Comparison of ENCODE assay signal across 8 mouse cellular contexts in the genomic region with DNA sequence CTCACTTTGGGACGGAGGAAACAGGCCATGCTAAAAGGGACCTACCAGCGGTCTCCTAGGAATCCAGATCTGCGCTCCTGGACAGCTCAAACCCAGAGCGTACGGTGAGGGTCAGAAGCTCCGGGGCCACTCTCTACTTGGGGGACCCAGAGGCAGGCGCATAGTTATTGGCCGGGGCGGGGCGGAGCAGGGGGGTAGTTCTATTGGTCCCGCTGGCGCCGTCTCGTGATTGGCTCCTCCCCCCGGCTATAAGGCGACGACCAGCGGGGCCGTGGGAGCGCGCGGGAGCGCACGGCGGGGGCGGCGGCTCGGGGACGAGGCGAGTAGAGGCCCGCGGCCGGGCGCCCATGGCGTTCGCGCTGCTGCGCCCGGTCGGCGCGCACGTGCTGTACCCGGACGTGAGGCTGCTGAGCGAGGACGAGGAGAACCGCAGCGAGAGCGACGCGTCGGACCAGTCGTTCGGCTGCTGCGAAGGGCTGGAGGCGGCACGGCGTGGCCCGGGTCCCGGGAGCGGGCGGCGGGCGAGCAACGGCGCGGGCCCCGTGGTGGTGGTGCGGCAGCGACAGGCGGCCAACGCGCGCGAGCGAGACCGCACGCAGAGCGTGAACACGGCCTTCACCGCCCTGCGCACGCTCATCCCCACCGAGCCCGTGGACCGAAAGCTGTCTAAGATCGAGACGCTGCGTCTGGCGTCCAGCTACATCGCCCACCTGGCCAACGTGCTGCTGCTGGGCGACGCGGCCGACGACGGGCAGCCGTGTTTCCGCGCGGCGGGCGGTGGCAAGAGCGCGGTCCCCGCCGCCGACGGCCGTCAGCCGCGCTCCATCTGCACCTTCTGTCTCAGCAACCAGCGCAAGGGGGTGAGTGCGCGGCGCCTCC. TPM values are rescaled to one million over a fixed set of nuclear protein-coding genes. Genes with fewer than 3 reads are reported as not detected.
DNase-seq lines count a peak whose midpoint lies in the region; ATAC-seq lines count a peak whose summit lies in the region.

A gene (plus strand): TSS at position 283 of the 879 bp plus-strand sequence.

- H3K4me1 ChIP-seq in embryonic facial prominence, embryonic 14.5 days (ENCODE audit: control insufficient read depth, insufficient read depth, low read length), result peaks cover 18% of the 10 kb centered on the region; the same call in 1 of the 2 replicates
- peaks cover 2 to 26% of the 10 kb centered on the region in 2 experiments; a peak in 2 of 4 replicates for H3K4me1 ChIP-seq in heart, embryonic 14.5 days (ENCODE audit: control insufficient read depth in 2 of 2, insufficient read depth in 2 of 2, low read length in 2 of 2)
- H3K4me1 ChIP-seq in kidney, embryonic 16.5 days (ENCODE audit: insufficient read depth, low read length), result peaks cover 33% of the 10 kb centered on the region
- H3K4me1 ChIP-seq in stomach, embryonic 15.5 days, result peaks cover 21% of the 10 kb centered on the region

- peak; percentile 88 for ATAC-seq in embryonic facial prominence, embryonic 14.5 days (ENCODE audit: low read depth)
- peak; percentile 70 for ATAC-seq in heart, embryonic 14.5 days (ENCODE audit: insufficient number of reproducible peaks, insufficient read depth, low FRiP score, low read depth)
- ATAC-seq in kidney, embryonic 16.5 days (ENCODE audit: low FRiP score, low TSS enrichment), result peak; percentile 73
- ATAC-seq in stomach, embryonic 15.5 days (ENCODE audit: insufficient read depth, low FRiP score, low read depth), result peak; percentile 81

- peak within 1 kb of the TSS; percentile 58 for H3K9ac ChIP-seq in embryonic facial prominence, embryonic 14.5 days (ENCODE audit: low read depth, low read length)
- peak within 1 kb of the TSS; percentile 67 for H3K9ac ChIP-seq in heart, embryonic 14.5 days (ENCODE audit: low read length)
- H3K9ac ChIP-seq in kidney, embryonic 16.5 days (replicated peaks; ENCODE audit: low read length), result peak within 1 kb of the TSS; percentile 63
- peak within 1 kb of the TSS; percentile 32; the same call in 1 of the 2 replicates for H3K9ac ChIP-seq in stomach, embryonic 15.5 days

- under 1% methylated on average over 47 of the region's 118 CpGs for WGBS in embryonic facial prominence, embryonic 14.5 days
- 1% methylated on average over 108 of the region's 118 CpGs for WGBS in heart, embryonic 14.5 days
- WGBS in kidney, embryonic 16.5 days, result under 1% methylated on average over 117 of the region's 118 CpGs
- under 1% methylated on average over 111 of the region's 118 CpGs for WGBS in stomach, embryonic 15.5 days

- peak; percentile 30 for DNase-seq in right cerebral cortex, postnatal 4 days
- DNase-seq in right cerebral cortex, postnatal 10 days (ENCODE audit: low spot score in 2 of 2), result no peak
- peak; percentile 81 for DNase-seq in embryonic facial prominence, embryonic 14.5 days (ENCODE audit: low spot score)
- peak; percentile 46 for DNase-seq in lung, postnatal 25 days (ENCODE audit: low spot score)
- no peak for DNase-seq in right cerebral cortex, adult 2 months (ENCODE audit: low spot score in 2 of 2)

- no peak within 1 kb of the TSS for H3K27ac ChIP-seq in embryonic facial prominence, embryonic 14.5 days (replicated peaks; ENCODE audit: low read depth, low read length)
- peak within 1 kb of the TSS in 1 of 2 experiments; percentile 6; a peak in 1 of 4 replicates for H3K27ac ChIP-seq in heart, embryonic 14.5 days (replicated peaks in 1 of 2; ENCODE audit: control insufficient read depth in 1 of 2, insufficient read depth in 1 of 2, low read depth in 2 of 2, low read length in 2 of 2)
- peak within 1 kb of the TSS; percentile 54 for H3K27ac ChIP-seq in kidney, embryonic 16.5 days (ENCODE audit: low read length)
- H3K27ac ChIP-seq in stomach, embryonic 15.5 days, result no peak within 1 kb of the TSS

- H3K36me3 ChIP-seq in embryonic facial prominence, embryonic 14.5 days (ENCODE audit: control insufficient read depth, insufficient read depth, low read length), result no peaks in the 10 kb centered on the region
- H3K36me3 ChIP-seq in heart, embryonic 14.5 days (ENCODE audit: control insufficient read depth, insufficient read depth, low read length), result no peaks in the 10 kb centered on the region
- H3K36me3 ChIP-seq in kidney, embryonic 16.5 days (ENCODE audit: insufficient read depth, low read length), result no peaks in the 10 kb centered on the region
- H3K36me3 ChIP-seq in stomach, embryonic 15.5 days, result no peaks in the 10 kb centered on the region

- H3K27me3 ChIP-seq in embryonic facial prominence, embryonic 14.5 days (replicated peaks; ENCODE audit: control insufficient read depth, insufficient read depth, low read length), result peaks cover 29% of the 10 kb centered on the region
- H3K27me3 ChIP-seq in heart, embryonic 14.5 days (ENCODE audit: control insufficient read depth, insufficient read depth, low read length), result peaks cover 59% of the 10 kb centered on the region
- peaks cover 33% of the 10 kb centered on the region for H3K27me3 ChIP-seq in kidney, embryonic 16.5 days (ENCODE audit: insufficient read depth, low read length)
- H3K27me3 ChIP-seq in stomach, embryonic 15.5 days (replicated peaks), result peaks cover 43% of the 10 kb centered on the region

- H3K4me3 ChIP-seq in embryonic facial prominence, embryonic 14.5 days (ENCODE audit: low read depth, low read length), result peak within 1 kb of the TSS; percentile 49
- H3K4me3 ChIP-seq in heart, embryonic 14.5 days (ENCODE audit: control insufficient read depth in 1 of 2, insufficient read depth in 1 of 2, low read depth in 1 of 2, low read length in 2 of 2), result peak within 1 kb of the TSS; percentile 48 to 55
- peak within 1 kb of the TSS; percentile 55 for H3K4me3 ChIP-seq in kidney, embryonic 16.5 days (ENCODE audit: low read length)
- H3K4me3 ChIP-seq in stomach, embryonic 15.5 days (replicated peaks), result peak within 1 kb of the TSS; percentile 48

- H3K4me2 ChIP-seq in embryonic facial prominence, embryonic 14.5 days (ENCODE audit: low read depth, low read length), result peak within 1 kb of the TSS; percentile 80
- H3K4me2 ChIP-seq in heart, embryonic 14.5 days (ENCODE audit: low read length), result peak within 1 kb of the TSS; percentile 88
- peak within 1 kb of the TSS; percentile 82 for H3K4me2 ChIP-seq in kidney, embryonic 16.5 days (replicated peaks; ENCODE audit: low read depth, low read length)
- H3K4me2 ChIP-seq in stomach, embryonic 15.5 days, result peak within 1 kb of the TSS; percentile 96

- H3K9me3 ChIP-seq in embryonic facial prominence, embryonic 14.5 days (ENCODE audit: control insufficient read depth, low read length), result no peaks in the 10 kb centered on the region
- H3K9me3 ChIP-seq in heart, embryonic 14.5 days (ENCODE audit: control insufficient read depth, low read length), result no peaks in the 10 kb centered on the region
- no peaks in the 10 kb centered on the region for H3K9me3 ChIP-seq in kidney, embryonic 16.5 days (ENCODE audit: low read length)
- H3K9me3 ChIP-seq in stomach, embryonic 15.5 days, result no peaks in the 10 kb centered on the region

RNA-seq across cellular contexts. Expression of the gene that starts here (rescaled TPM):
- polyA plus RNA-seq in embryonic facial prominence, embryonic 14.5 days (2014; fragmentation: Nextera tagmentation; extraction: Ambion mirVana), result 10.6 TPM in 2 replicates
- polyA plus RNA-seq in heart, embryonic 14.5 days (2014; fragmentation: Nextera tagmentation; extraction: Ambion mirVana), result 16.0 and 19.5 TPM in 2 replicates
- polyA plus RNA-seq in kidney, embryonic 16.5 days (2015; fragmentation: Nextera tagmentation; extraction: Ambion mirVana), result 10.0 and 10.4 TPM in 2 replicates
- polyA plus RNA-seq in stomach, embryonic 15.5 days (2015; fragmentation: Nextera tagmentation; extraction: Ambion mirVana), result 8.2 and 10.7 TPM in 2 replicates

Comparison
In these comparisons a context has a peak if more than half of its experiments do, and no peak if none do; other contexts are left out.
1. DNase-seq: peak in right cerebral cortex, postnatal 4 days (single experiment), embryonic facial prominence, embryonic 14.5 days (single experiment) and lung, postnatal 25 days (single experiment); none in right cerebral cortex, postnatal 10 days (0 of 2) and right cerebral cortex, adult 2 months (0 of 2).
2. Peak in every context shown above with its lines, with median percentiles within 50 percentile points of each other: ATAC-seq, H3K4me2 ChIP-seq, H3K4me3 ChIP-seq and H3K9ac ChIP-seq.